Mouse (Mus musculus) heart, postnatal 14 days (tissue): ENCODE measurements around the gene Coa7. TPM values are rescaled to one million over a fixed set of nuclear protein-coding genes. Genes with fewer than 3 reads are reported as not detected.

Source experiments
- DNase-seq, 2 experiments: peaks; one replicate each; pipeline ENCODE4 v3.0.0; 2021 to 2022
- intact Hi-C: fragments of 180-260 bp; cut with DNase I; formaldehyde crosslinking; loops from one replicate; pipeline ENCODE4 v1.15.1; 2025
- total RNA-seq, 2 experiments: library from RNA; stranded (reverse); gene quantifications; 2 replicates each; pipeline ENCODE4 v1.2.3; 2021

Coa7 gene
- total RNA-seq, 2 experiments from 2014 or later: 41.1 TPM

DNA sequence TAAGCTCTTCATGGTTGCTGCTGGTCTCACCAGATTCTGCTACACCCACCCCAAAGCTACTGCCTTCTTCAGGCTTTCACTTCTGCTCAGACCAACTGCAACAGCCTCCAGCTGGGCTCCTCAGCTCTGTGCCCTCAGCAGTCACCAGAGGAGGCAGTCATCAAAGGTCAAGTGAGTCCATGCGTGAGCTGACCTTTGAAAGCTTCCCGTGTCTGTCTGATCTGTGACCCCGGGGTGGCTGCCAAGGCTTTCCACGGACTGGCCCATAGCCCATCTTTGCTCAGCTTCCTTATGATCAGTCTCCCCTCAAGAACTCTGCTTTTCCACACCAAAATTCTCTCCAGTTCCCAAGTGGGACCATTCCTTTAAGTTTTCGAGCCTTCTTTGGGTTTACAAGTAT lies 41.3 kb downstream of the Coa7 start:
- DNase-seq: no peak
- intact Hi-C loops: no loop called here

GRCm38 (mm10) chr4:108370409-108370808 lies 42.5 kb downstream of the Coa7 start:
- DNase-seq: no peak
- intact Hi-C loops: no loop called here

- intact Hi-C loops: no loop called here
- no peak for DNase-seq
Observed at GRCm38 (mm10) chr4:108371421-108371820, 43.5 kb downstream of the Coa7 start.

DNA sequence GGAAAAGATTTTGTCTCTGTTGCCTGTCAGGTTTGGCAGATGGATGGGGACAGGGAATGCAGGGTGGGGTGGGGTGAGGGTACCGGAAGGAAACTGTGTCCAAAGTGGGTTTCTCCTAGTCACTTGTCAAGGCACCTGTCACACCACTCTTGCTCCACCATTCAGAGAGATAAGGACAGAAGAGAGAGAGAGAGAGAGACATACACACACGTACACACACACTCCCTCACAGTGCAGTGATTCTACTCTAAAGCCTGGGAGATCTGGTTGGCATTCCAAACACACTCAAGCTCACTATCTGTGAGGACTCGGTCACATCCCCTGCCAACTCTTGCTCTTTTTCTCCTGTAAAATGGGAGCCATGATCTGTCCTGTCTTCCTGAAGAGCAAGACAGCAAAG lies 44.2 kb downstream of the Coa7 start:
- intact Hi-C loops: no loop called here
- DNase-seq: no peak

DNA sequence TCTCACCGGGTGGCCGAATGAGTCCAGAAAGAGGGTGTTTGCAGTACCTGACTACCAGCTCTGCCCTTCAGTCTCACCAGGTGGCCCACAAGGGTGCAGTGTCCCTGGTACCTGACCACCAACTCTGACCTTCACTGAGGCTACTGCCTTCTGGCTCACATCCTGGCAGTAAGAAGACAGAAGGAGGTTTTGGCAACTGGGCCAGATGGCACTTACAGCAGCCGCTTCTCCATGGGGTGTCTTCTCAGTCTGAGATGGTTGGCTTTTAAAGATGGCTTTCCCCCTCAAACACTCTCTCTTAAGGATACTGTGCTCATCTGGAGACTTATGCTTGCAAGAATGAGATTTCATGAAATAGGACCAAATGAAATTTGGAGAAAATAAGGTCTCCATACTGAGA lies 51.5 kb downstream of the Coa7 start:
- no peak for DNase-seq
- intact Hi-C loops: no loop called here

- DNase-seq: no peak
Observed at GRCm38 (mm10) chr4:108380146-108380545, 52.2 kb downstream of the Coa7 start.

DNA sequence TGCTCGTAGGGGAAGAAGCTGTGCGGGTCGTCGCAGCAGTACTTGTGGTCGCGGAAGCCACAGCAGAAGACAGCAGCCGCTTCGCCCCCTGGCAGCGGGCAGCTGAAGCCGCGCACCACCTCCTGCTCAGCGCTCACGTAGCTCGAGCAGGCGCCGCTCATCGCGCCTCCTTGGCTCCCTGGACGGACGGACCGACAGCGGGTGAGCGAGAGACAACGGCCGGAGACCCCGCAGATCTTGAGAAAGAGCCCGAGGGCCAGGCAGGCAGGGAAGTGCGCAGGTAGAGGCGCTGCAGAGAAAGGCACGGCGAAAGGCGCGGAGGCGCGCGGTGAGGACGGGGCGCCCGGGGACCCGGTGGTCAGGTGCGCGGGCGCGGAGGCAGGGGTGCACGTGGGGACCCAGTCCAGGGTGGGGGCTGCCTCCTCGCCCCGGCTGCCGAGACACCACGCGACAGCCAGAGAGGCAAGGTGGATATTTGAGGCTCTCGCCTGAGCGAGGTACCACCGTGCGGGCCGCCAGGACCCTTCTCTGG lies 55.3 kb downstream of the Coa7 start, which contains the start of gene Shisal2a:
TSS of gene Shisal2a (minus strand) at position 167 of the 532 bp plus-strand sequence.
- peak; percentile 20 to 26 for DNase-seq
- intact Hi-C loops: no loop called here

More at GRCm38 (mm10) chr4:108380146-108380545, 52.2 kb downstream of the Coa7 start:
- intact Hi-C loops: no loop called here

GRCm38 (mm10) chr4:108386087-108386486 lies 58.1 kb downstream of the Coa7 start:
- intact Hi-C loops: loop anchor here (5.0 kb wide), 1 partner anchor 34 kb away; no protein-coding TSS in a partner anchor
- peak; percentile 29 for DNase-seq

GRCm38 (mm10) chr4:108387106-108387505 lies 59.2 kb downstream of the Coa7 start:
- intact Hi-C loops: loop anchor here (5.0 kb wide), 1 partner anchor 35 kb away; no protein-coding TSS in a partner anchor
- DNase-seq: no peak

DNA sequence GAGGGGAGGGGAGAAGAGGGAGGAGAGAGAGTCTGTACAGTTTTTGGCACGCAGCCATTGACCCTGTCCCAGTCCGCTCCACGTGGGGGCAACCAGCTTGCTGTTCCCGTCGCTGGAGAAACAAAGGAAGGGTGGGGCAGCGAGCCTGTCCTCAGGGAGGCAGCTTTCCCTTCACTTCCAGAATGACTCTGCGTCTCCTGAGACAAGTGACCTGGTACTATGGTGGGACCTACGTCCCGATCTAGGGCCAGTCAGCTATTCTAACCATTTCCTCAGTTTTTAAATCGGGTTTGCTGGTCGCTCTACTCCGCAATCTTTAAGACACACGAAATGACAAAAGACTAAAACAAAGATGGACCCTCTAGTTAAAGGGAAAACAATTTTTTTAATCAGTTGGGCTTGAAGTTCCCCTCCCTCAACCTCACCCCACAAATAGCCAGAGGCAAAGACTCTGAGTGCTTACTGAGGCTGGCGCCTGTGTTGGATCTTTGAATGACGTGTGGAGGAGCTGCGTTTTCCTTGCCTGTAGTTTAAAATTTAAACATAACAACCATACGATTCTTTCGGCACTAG lies 59.8 kb downstream of the Coa7 start:
- intact Hi-C loops: loop anchor here (2.0 to 5.0 kb wide), 2 partner anchors 17 to 35 kb away; no protein-coding TSS in a partner anchor
- peak; percentile 84 to 85 for DNase-seq

DNA sequence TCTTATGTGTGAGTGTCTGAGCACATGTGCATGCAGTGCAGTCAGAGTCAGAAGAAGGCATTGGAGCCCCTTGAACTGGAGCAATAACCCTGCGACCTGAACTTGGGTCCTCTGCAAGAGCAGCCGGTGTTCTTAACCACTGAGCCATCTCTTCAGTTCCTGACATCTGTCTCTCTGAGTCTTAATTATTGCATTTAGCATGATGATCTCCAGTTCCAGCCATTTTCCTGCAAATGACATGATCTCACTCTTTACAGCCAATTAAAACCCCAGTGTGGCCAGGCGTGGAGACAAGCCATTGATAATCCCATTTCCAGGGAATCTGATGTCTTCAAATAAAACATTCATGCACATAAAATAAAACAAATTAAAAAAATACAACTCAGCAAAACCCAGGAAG lies 60.8 kb downstream of the Coa7 start:
- no peak for DNase-seq
- intact Hi-C loops: loop anchor here (2.0 to 5.0 kb wide), 2 partner anchors 16 to 36 kb away; no protein-coding TSS in a partner anchor

DNA sequence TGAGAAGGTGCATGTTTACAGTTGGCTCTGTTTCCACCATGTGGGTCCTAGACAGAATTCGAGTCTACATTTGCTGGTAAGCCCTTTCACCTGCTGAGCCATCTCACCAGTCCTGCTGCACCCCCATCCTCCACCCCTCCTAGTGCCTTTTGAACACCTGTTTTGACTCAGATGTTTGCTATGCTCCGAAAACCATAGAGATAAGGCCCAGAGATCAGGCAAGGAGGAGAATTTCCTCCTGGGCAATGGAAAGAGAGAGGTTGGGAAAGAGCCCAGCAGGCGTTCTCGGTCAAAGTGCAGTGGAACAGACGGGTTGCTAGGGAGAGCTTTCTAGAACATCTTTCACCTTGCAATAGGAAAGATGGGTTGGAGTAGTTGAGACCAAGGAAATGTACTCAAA lies 63.2 kb downstream of the Coa7 start:
- no peak for DNase-seq
- intact Hi-C loops: no loop called here

Other genes starting within 250 kb of the Coa7 start
- gene Podn, start 231.7 kb upstream of the Coa7 start, total RNA-seq: 10 to 100 TPM; 16.0 to 31.0 TPM
- 100 to 1,000 TPM; 227 to 235 TPM for gene Scp2, start 183.1 kb upstream of the Coa7 start, total RNA-seq
- gene Echdc2, start 162.7 kb upstream of the Coa7 start, total RNA-seq: 10 to 100 TPM; 31.4 to 31.9 TPM
- under 1 TPM; 0.12 TPM for gene Zyg11a, start 110.1 kb upstream of the Coa7 start, total RNA-seq
- 10 to 100 TPM; 37.6 to 39.1 TPM for gene Zyg11b, start 27.0 kb upstream of the Coa7 start, total RNA-seq
- not detected for gene Shisal2a, start 55.2 kb downstream of the Coa7 start, total RNA-seq
- 10 to 100 TPM; 12.7 to 13.9 TPM for gene Gpx7, start 78.8 kb downstream of the Coa7 start, total RNA-seq
- gene Tut4, start 131.3 kb downstream of the Coa7 start, total RNA-seq: 10 to 100 TPM; 28.9 to 31.7 TPM